Mouse (Mus musculus) cerebellum, postnatal 25 days (tissue): ENCODE data around the gene Tnfrsf1a.

Experiments
- DNase-seq, 2 experiments: peaks; one replicate each; pipeline ENCODE4 v3.0.0; 2021; ENCODE audit warnings: mixed read lengths in 2 of 2

Gene Tnfrsf1a

DNA sequence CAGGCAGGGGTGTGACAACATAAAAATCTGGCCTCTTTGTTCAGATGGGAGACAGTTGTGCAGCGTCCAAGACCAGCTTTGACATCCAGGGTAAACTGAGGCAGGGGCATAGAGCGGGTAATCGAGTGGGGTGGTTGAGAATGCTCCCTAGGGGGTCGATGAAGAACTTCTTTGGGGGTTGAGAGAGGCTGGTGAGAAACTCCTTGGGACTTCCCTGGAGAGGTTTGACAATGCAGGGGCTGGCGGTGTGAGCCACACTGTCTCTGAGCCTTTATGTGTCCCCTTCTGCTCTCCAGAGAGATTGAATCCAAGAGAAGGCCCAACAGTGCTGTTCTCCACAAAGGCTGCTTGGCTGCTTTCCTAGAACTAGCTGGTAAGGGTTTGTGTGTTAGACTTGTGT, 40.7 kb downstream of the Tnfrsf1a start:
- no peak for DNase-seq

DNA sequence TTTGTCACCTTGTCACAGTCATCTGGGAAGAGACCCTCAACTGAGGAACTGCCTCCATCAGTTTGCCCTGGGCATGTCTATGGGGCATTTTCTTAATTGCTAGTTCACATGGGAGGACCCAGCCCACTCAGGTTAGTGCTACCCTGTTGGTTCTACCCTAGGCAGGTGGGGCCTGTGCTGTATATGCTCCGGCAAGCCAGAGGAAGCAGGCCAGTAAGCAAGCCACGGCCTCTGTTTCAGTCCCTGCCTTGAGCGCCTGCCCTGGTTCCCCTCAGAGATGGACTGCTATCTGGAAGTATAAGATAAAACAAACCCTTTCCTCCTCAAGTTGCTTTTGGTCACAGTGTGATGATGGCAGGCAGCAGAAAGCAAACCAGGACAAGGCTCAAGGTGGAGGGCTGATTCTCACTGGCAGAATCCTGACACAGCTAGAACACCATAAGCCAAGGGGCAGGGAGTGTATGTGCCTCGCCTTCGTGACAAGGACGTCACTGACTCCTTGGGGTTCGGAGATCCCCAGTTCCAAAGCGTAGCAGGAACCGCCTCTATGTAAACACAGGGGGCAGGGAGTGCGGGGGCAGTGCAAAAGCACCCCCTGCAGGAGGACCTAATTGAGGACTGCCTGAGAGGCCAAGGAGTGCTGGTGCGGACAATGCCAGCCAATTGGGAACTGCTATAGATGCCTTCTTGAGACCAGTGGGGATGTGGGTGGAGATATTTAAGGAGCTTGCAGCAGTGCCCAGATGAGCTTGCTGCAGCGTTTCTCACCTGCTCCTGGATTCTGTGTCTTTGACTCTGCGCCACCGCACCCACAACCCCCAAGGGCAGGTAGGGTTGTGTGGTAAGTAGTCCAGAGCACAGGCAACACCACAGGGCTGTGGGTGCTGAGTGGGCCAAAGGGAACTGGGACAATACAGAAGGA, 56.6 kb downstream of the Tnfrsf1a start:
- no peak for DNase-seq

DNA sequence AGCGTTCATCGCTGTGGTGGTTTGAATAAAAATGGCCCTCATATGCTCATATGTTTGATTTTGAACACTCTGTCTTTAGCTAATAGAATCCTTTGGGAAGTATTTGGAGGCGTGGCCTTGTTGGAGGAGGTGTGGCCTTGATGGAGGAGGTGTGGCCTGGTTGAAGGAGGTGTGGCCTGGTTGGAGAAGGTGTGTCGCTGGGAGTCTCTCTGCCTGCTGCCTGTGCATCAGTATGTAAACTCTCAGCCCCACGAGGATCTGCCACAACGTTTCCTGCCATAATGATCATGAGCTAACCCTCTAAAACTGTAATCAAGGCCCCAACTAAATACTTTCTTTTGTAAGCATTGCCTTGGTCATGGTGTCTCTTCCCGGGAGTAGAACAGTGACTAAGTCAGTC, 58.1 kb downstream of the Tnfrsf1a start:
- DNase-seq, result no peak

DNA sequence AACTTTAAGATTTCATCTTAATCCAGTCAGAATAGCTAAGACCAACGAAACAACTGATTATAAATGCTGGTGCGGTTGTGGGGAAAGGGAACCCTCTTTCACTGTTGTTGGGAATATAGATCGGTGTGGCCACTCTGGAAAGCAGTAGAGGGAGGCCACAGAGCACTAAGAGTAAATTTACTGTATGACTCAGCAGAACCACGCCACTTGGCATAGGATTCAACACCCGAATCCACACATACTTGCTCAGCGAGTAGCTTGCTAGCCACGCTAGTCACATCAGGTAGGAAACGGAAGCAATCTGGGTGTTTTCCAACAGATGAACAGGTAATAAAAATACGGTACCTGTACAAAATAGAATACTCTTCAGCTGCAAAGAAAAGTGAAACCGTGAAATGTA, 58.5 kb downstream of the Tnfrsf1a start:
- DNase-seq, result no peak

DNA sequence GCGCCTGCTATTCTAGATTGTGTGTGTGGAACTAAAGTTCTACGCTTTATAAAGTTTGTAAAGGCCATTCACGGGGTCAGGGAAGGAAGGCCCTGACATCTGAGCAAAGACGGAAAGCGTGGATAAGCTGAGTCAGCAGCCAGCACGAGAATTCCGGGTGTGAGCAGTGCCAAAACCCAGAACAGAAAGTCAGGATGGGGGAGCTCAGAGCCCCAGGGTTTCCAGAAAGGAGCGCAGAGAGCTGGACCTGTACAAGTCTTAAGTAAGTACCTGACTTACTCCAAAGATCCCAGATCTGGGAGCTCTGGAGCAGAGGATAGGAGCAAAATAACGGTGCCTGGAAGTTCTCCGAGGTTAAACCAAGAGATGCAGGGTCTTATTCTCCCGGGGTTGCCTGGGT, 61.4 kb downstream of the Tnfrsf1a start:
- no peak for DNase-seq

DNA sequence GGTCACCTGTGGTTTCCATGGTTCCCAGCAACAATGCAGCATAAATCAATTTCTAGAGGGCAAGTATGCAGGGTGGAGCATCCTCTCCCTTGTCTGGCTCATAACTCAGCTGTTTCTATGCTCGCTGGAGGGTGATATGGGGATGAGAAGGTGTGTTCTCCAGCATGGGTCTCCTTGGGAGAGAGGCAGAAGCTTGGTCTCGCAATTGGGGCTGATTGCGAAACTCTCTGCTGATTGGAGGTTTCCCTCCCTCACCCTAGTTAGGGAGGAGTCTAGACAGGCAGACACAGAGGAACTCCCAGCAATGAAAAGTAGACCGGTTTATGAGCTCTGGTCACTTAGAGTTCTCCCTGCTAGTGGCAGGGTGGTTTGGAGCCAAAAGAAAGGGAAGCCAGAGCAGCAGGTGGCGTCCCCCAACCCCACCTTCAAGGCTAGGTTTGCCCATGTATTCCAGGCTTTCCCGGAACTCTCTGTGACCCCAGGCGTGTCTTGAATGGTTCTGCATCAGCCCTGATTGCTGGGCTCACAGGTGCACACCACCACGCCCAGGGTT, 61.9 kb downstream of the Tnfrsf1a start:
- DNase-seq, result no peak

DNA sequence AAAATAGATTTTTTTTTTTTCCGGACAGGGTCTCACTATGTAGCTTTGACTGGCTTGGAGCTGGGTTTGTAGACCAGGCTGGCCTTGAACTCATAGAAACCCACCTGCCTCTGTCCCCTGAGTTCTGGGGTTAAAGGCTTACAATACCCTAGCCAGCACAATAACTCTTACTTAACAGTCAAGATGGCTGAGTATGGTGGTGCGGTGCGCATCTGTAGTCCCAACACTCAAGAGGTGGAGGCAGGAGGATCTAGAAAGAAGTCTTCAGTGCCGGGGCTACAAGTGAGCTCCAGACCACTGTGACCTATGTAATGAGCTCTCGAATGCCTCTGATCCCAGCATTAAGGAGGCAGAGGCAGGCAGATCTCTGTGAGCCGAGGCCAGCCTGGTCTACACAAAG, 62.5 kb downstream of the Tnfrsf1a start:
- DNase-seq, result no peak
